Mouse (Mus musculus) hindbrain, embryonic 15.5 days (tissue): ENCODE measurements around the gene Pdhx. TPM values are rescaled to one million over a fixed set of nuclear protein-coding genes. Genes with fewer than 3 reads are reported as not detected.

Source experiments
- ATAC-seq: fragments of 200-750 bp; cut with Nextera tagmentation; 2 replicates; pipeline ENCODE4 v1.8.0; 2017; ENCODE audit warnings: low read depth, moderate number of reproducible peaks, moderate TSS enrichment; ENCODE audit not compliant: low FRiP score
- H3K27ac ChIP-seq: fragments of 300-500 bp; sonication (generic); replicated peaks from 2 replicates; pipeline ENCODE4 v1.5.1; 2015; ENCODE audit warnings: mild to moderate bottlenecking, inconsistent platforms
- H3K27me3 ChIP-seq: fragments of 300-500 bp; sonication (generic); 2 replicates; pipeline ENCODE4 v1.6.1; 2015; ENCODE audit warnings: control low read depth, inconsistent platforms
- H3K36me3 ChIP-seq: fragments of 300-500 bp; sonication (generic); 2 replicates; pipeline ENCODE4 v1.6.1; 2015; ENCODE audit warnings: control low read depth, inconsistent platforms
- H3K4me1 ChIP-seq: fragments of 300-500 bp; sonication (generic); replicated peaks from 2 replicates; pipeline ENCODE4 v1.6.1; 2015; ENCODE audit warnings: control low read depth, inconsistent platforms
- H3K4me2 ChIP-seq: fragments of 300-500 bp; sonication (generic); 2 replicates; pipeline ENCODE4 v1.6.1; 2015; ENCODE audit warnings: moderate library complexity, mild to moderate bottlenecking, inconsistent platforms
- H3K4me3 ChIP-seq: fragments of 300-500 bp; sonication (generic); 2 replicates; pipeline ENCODE4 v1.5.1; 2015; ENCODE audit warnings: mild to moderate bottlenecking, inconsistent platforms
- H3K9ac ChIP-seq: fragments of 300-500 bp; sonication (generic); 2 replicates; pipeline ENCODE4 v1.6.1; 2015; ENCODE audit warnings: inconsistent platforms
- H3K9me3 ChIP-seq: fragments of 300-500 bp; sonication (generic); 2 replicates; pipeline ENCODE4 v1.6.1; 2016; ENCODE audit warnings: control low read depth, inconsistent platforms
- WGBS: fragments of 180-500 bp; shearing (Covaris S2); methylation state at CpG from one replicate; pipeline ENCODE4 v1.1.7; 2015; 5-methylcytosine and 5-hydroxymethylcytosine counted together
- polyA plus RNA-seq: library from polyadenylated mRNA; unstranded; fragments of >200 nt; fragmentation: Nextera tagmentation; extraction: Ambion mirVana; gene quantifications from 2 replicates; pipeline ENCODE4 v1.2.1, GENCODE M21; 2015

Gene Pdhx
- polyA plus RNA-seq, 1 experiment from 2014 or later = 68.2 TPM

GRCm38 (mm10) chr2:102981446-102982314, 91.6 kb downstream of the Pdhx start:
- ATAC-seq = no peak
- Histone ChIP-seq H3K27me3 (no peaks in the 10 kb centered on the region), H3K4me1 (no peaks in the 10 kb centered on the region), H3K9ac (no peak overlapping the region), H3K9me3 (no peaks in the 10 kb centered on the region), H3K4me3 (no peak overlapping the region), H3K27ac (no peak overlapping the region), H3K4me2 (no peak overlapping the region), H3K36me3 (no peaks in the 10 kb centered on the region)
- WGBS = 92% methylated on average over 8 of the region's 8 CpGs

GRCm38 (mm10) chr2:102980870-102981269, 92.4 kb downstream of the Pdhx start:
- no peak for ATAC-seq
- WGBS = 89% methylated on average over 2 of the region's 2 CpGs

DNA sequence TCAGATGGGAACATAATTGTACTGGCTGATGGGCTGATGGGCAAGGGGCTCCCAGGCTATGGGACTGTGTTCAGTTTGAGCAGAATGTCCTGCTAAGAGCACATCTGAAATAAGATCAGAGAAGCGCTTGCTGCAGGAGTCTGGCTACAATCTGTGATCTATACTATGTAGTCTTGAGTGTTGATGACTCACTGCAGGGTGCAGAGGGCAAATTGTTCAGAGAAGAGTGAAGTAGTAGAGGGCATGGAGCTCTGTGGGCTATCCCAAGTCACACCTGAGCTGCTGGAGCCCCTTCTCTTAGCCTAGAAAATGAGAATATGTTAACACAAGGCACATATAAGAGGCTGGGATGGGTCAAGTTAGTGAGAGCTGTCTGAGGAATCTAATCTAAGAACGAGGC, 93.8 kb downstream of the Pdhx start:
- no peaks in the 10 kb centered on the region for H3K4me1 ChIP-seq
- no peak overlapping the region for H3K27ac ChIP-seq
- 89% methylated on average over 2 of the region's 2 CpGs for WGBS
- no peaks in the 10 kb centered on the region for H3K27me3 ChIP-seq
- H3K36me3 ChIP-seq = no peaks in the 10 kb centered on the region
- no peaks in the 10 kb centered on the region for H3K9me3 ChIP-seq
- no peak for ATAC-seq
- H3K9ac ChIP-seq = no peak overlapping the region
- H3K4me3 ChIP-seq = no peak overlapping the region
- H3K4me2 ChIP-seq = no peak overlapping the region

More at GRCm38 (mm10) chr2:102980870-102981269, 92.4 kb downstream of the Pdhx start:
- Histone ChIP-seq H3K4me3 (no peak overlapping the region), H3K27ac (no peak overlapping the region), H3K9me3 (no peaks in the 10 kb centered on the region), H3K4me1 (no peaks in the 10 kb centered on the region), H3K27me3 (no peaks in the 10 kb centered on the region), H3K9ac (no peak overlapping the region), H3K36me3 (no peaks in the 10 kb centered on the region), H3K4me2 (no peak overlapping the region)

GRCm38 (mm10) chr2:102979112-102979511, 94.2 kb downstream of the Pdhx start:
- Histone ChIP-seq H3K27me3 (no peaks in the 10 kb centered on the region), H3K9ac (no peak overlapping the region), H3K36me3 (no peaks in the 10 kb centered on the region), H3K4me1 (no peaks in the 10 kb centered on the region), H3K27ac (no peak overlapping the region), H3K4me3 (no peak overlapping the region), H3K9me3 (no peaks in the 10 kb centered on the region), H3K4me2 (no peak overlapping the region)
- no peak for ATAC-seq

DNA sequence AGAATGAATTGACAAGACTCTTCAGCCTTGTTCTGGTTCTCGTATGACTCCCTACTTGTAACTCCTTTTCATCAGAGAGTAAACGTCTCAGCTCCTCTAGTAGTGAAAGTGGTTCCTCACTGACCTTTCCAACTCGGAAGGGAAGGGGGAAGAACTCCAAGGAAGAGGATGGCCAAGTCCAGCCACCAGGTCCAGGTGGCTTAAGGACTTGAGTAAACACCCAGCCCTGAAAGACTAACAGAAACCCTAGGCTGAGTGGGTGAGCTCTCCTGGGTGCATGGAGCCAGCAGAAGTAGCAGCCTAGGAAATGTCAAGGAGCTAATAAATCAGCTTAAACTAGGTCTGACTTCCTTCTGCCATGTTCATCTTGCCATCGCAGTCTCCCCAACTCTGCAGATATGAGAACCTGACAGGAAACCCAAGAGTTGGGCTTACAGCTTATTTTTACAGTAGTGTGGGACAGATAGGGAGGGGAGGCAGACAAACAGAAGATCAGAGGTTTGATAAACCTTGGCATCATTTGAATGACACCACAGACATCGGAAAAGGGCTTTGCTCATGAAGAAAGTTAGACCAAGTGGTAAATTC, 97.9 kb downstream of the Pdhx start:
- Histone ChIP-seq H3K4me2 (no peak overlapping the region), H3K27me3 (no peaks in the 10 kb centered on the region), H3K36me3 (no peaks in the 10 kb centered on the region), H3K27ac (no peak overlapping the region), H3K4me3 (no peak overlapping the region), H3K9me3 (no peaks in the 10 kb centered on the region), H3K9ac (no peak overlapping the region), H3K4me1 (no peaks in the 10 kb centered on the region)
- no peak for ATAC-seq
- 82% methylated on average over 5 of the region's 5 CpGs for WGBS

- Histone ChIP-seq H3K4me3 (no peak overlapping the region), H3K27ac (no peak overlapping the region), H3K4me1 (no peaks in the 10 kb centered on the region), H3K27me3 (no peaks in the 10 kb centered on the region), H3K9me3 (no peaks in the 10 kb centered on the region), H3K9ac (no peak overlapping the region), H3K4me2 (no peak overlapping the region), H3K36me3 (no peaks in the 10 kb centered on the region)
- WGBS = 89% methylated on average over 3 of the region's 3 CpGs
- no peak for ATAC-seq
Observed at GRCm38 (mm10) chr2:102973115-102973514, 100.2 kb downstream of the Pdhx start.

GRCm38 (mm10) chr2:102972575-102972974, 100.7 kb downstream of the Pdhx start:
- Histone ChIP-seq H3K9ac (no peak overlapping the region), H3K27ac (no peak overlapping the region), H3K4me1 (no peaks in the 10 kb centered on the region), H3K36me3 (no peaks in the 10 kb centered on the region), H3K27me3 (no peaks in the 10 kb centered on the region), H3K9me3 (no peaks in the 10 kb centered on the region), H3K4me3 (no peak overlapping the region), H3K4me2 (no peak overlapping the region)
- no peak for ATAC-seq
- 64% methylated on average over 5 of the region's 5 CpGs for WGBS

DNA sequence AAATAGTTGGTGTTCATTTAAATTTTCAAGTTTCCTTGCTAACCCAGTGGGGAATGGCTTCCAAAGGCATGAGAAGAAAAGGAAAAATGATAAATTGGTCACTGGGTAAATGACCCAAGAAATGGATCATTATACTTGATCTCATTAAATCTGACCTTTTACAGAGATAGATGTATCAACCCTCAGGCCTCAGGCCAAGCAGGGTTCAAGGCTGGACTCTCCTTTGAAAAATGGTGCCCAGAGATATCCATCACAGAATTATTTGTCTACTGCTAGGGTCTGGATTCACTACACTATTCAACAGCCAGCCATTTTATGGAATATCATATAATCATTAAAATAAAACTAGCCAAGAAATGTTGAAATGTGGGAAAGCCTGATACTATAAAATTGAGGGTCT, 101.4 kb downstream of the Pdhx start:
- H3K27me3 ChIP-seq = no peaks in the 10 kb centered on the region
- no peak for ATAC-seq
- no peaks in the 10 kb centered on the region for H3K4me1 ChIP-seq
- no peak overlapping the region for H3K4me2 ChIP-seq
- H3K27ac ChIP-seq = no peak overlapping the region
- no peak overlapping the region for H3K4me3 ChIP-seq
- no peak overlapping the region for H3K9ac ChIP-seq
- H3K9me3 ChIP-seq = no peaks in the 10 kb centered on the region
- no peaks in the 10 kb centered on the region for H3K36me3 ChIP-seq

Other genes with a start within 250 kb of the Pdhx start
- 3.8 TPM in 2 replicates for gene Cd44, start 171.8 kb downstream of the Pdhx start, polyA plus RNA-seq
- gene Apip, start 162 bp upstream of the Pdhx start, polyA plus RNA-seq = 53.1 and 55.0 TPM in 2 replicates
- 0.10 and 0.29 TPM in 2 replicates for gene Ehf, start 229.8 kb upstream of the Pdhx start, polyA plus RNA-seq